Mouse (Mus musculus) layer of hippocampus, adult 9-11 months (tissue): ENCODE measurements around the gene Vmn1r42.
"Not testable (repeated sequence)": the region's sequence is repeated elsewhere in the genome, so short reads cannot be mapped to it uniquely, and the experiment has no call there.

Experiments used
- DNase-seq: peaks from one replicate; pipeline ENCODE4 v3.0.0; 2022

The Vmn1r42 gene

GRCm38 (mm10) chr6:89876313-89876712 is at the start of gene Vmn1r42, which contains the start of gene Vmn1r43:
Vmn1r42 (minus strand) TSS chr6:89876413.
Vmn1r43 (minus strand) TSS chr6:89876413.
- not testable (repeated sequence) for DNase-seq

GRCm38 (mm10) chr6:89883812-89884211 is 7.6 kb upstream of the Vmn1r42 start:
- DNase-seq, result no peak

- no peak for DNase-seq
Measured at GRCm38 (mm10) chr6:89883360-89883759, 7.1 kb upstream of the Vmn1r42 start, which contains the start of gene Vmn1r44. Vmn1r44 (plus strand) TSS chr6:89883660.

GRCm38 (mm10) chr6:89880867-89881266 is 4.7 kb upstream of the Vmn1r42 start:
- DNase-seq, result no peak

GRCm38 (mm10) chr6:89876963-89877362 is 750 bp upstream of the Vmn1r42 start:
- DNase-seq, result no peak

GRCm38 (mm10) chr6:89867976-89868375 is 8.2 kb downstream of the Vmn1r42 start:
- no peak for DNase-seq

GRCm38 (mm10) chr6:89867276-89867675 is 8.9 kb downstream of the Vmn1r42 start:
- no peak for DNase-seq

- DNase-seq, result no peak
Measured at GRCm38 (mm10) chr6:89863792-89864191, 12.4 kb downstream of the Vmn1r42 start.

- DNase-seq, result no peak
Measured at GRCm38 (mm10) chr6:89859839-89860238, 16.4 kb downstream of the Vmn1r42 start.

- DNase-seq, result no peak
Measured at GRCm38 (mm10) chr6:89857552-89857951, 18.7 kb downstream of the Vmn1r42 start.
